Mouse (Mus musculus) lung, adult 10 weeks (tissue): Measurements from ENCODE around the gene Vmn1r101. TPM values are rescaled to one million over a fixed set of nuclear protein-coding genes. Genes with fewer than 3 reads are reported as not detected.

ENCODE experiments used
- polyA plus RNA-seq: library from polyadenylated mRNA; stranded (reverse); fragments of 350-450 nt; fragmentation: Illumina TruSeq; extraction: RNeasy Lipid Tissue Mini Kit (QIAGEN cat#74804); gene quantifications from one replicate; pipeline ENCODE4 v1.2.3, GENCODE M21; 2014; ENCODE audit warnings: low read depth, low replicate concordance; ENCODE audit not compliant: insufficient read depth

The Vmn1r101 gene
- not detected for polyA plus RNA-seq

GRCm38 (mm10) chr7:20442493-20442892 is at the start of gene Vmn1r101:
Vmn1r101 (minus strand) TSS chr7:20442593.

GRCm38 (mm10) chr7:20474825-20475224 is 32.4 kb upstream of the Vmn1r101 start, which contains the start of gene Gm10670:
Gm10670 (minus strand) TSS chr7:20474925.

DNA sequence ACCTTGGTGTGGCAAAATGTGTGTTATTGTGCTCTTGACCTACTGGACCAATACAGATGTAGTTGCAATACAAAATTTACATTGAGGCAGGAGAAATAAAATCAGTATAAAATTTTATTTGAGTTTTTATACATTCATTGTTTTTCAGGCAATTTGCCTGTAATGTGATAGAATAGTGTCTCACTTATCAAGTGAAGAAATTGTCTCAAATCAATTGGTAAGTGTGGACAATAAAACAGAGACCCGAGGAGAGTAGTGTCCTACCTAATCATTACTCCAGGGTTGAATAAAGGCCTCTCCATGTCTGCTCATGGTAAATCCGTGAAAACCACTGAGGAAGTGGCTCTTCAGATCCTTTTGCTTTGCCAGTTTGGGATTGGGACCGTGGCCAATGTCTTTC is 24.8 kb downstream of the Vmn1r101 start, which contains the start of gene Vmn1r100:
Gene Vmn1r100 (plus strand): TSS at position 301 of the 400 bp plus-strand sequence.

Other genes with a start within 250 kb of the Vmn1r101 start
- gene Vmn1r95, start 248.9 kb downstream of the Vmn1r101 start, polyA plus RNA-seq, result not detected
- gene Gm6164, start 237.0 kb downstream of the Vmn1r101 start, polyA plus RNA-seq, result not detected
- not detected for gene Gm4498, start 208.8 kb downstream of the Vmn1r101 start, polyA plus RNA-seq
- not detected for gene Gm5890, start 179.8 kb downstream of the Vmn1r101 start, polyA plus RNA-seq
- not detected for gene Gm4133, start 108.5 kb downstream of the Vmn1r101 start, polyA plus RNA-seq
- gene Gm5728, start 67.2 kb downstream of the Vmn1r101 start, polyA plus RNA-seq, result not detected
- gene Vmn1r100, start 24.7 kb downstream of the Vmn1r101 start, polyA plus RNA-seq, result not detected
- not detected for gene Gm10670, start 32.3 kb upstream of the Vmn1r101 start, polyA plus RNA-seq
- not detected for gene Vmn1r103, start 67.9 kb upstream of the Vmn1r101 start, polyA plus RNA-seq
- not detected for gene Vmn1r104, start 91.2 kb upstream of the Vmn1r101 start, polyA plus RNA-seq
- not detected for gene Gm5726, start 103.2 kb upstream of the Vmn1r101 start, polyA plus RNA-seq
- not detected for gene Gm4141, start 133.6 kb upstream of the Vmn1r101 start, polyA plus RNA-seq
- gene Gm4513, start 156.4 kb upstream of the Vmn1r101 start, polyA plus RNA-seq, result not detected
- not detected for gene Vmn1r107, start 226.3 kb upstream of the Vmn1r101 start, polyA plus RNA-seq